Mouse (Mus musculus) heart, postnatal 25 days (tissue): ENCODE results near the gene Myl12a. TPM values are rescaled to one million over a fixed set of nuclear protein-coding genes. Genes with fewer than 3 reads are reported as not detected.
A peak's percentile ranks its signal among the peaks of the same experiment; 100 is the strongest.
"Not testable (repeated sequence)": the region's sequence is repeated elsewhere in the genome, so short reads cannot be mapped to it uniquely, and the experiment has no call there.

Source experiments
- DNase-seq: peaks from one replicate; pipeline ENCODE4 v3.0.0; 2022; ENCODE audit warnings: low spot score
- intact Hi-C: fragments of 180-260 bp; cut with DNase I; formaldehyde crosslinking; loops from one replicate; pipeline ENCODE4 v1.15.1; 2025
- total RNA-seq, 2 experiments: library from RNA; stranded (reverse); gene quantifications; 2 replicates each; pipeline ENCODE4 v1.2.3; 2021

The Myl12a gene
- total RNA-seq, 2 experiments from 2014 or later: 944 to 988 TPM

- intact Hi-C loops: no loop called here
- DNase-seq: no peak
Observed at GRCm38 (mm10) chr17:70991706-70992625, 10.7 kb downstream of the Myl12a start.

GRCm38 (mm10) chr17:70990403-70991303 is 12.0 kb downstream of the Myl12a start:
- peak; percentile 77 for DNase-seq
- intact Hi-C loops: no loop called here

GRCm38 (mm10) chr17:70989991-70990390 is 12.7 kb downstream of the Myl12a start:
- intact Hi-C loops: loop anchor here (5.0 kb wide), 2 partner anchors 143 to 197 kb away; no protein-coding TSS in a partner anchor
- DNase-seq: no peak

GRCm38 (mm10) chr17:70989430-70989829 is 13.2 kb downstream of the Myl12a start:
- intact Hi-C loops: loop anchor here (5.0 kb wide), 2 partner anchors 142 to 198 kb away; no protein-coding TSS in a partner anchor
- no peak for DNase-seq

GRCm38 (mm10) chr17:70988337-70988767 is 14.3 kb downstream of the Myl12a start:
- intact Hi-C loops: loop anchor here (5.0 kb wide), 2 partner anchors 141 to 199 kb away; no protein-coding TSS in a partner anchor
- DNase-seq: no peak

GRCm38 (mm10) chr17:70986831-70987660 is 15.6 kb downstream of the Myl12a start:
- intact Hi-C loops: loop anchor here (5.0 kb wide), 2 partner anchors 140 to 200 kb away; no protein-coding TSS in a partner anchor
- DNase-seq: no peak

- no peak for DNase-seq
- intact Hi-C loops: loop anchor here (5.0 kb wide), 2 partner anchors 139 to 201 kb away; no protein-coding TSS in a partner anchor
Observed at GRCm38 (mm10) chr17:70986355-70986740, 16.3 kb downstream of the Myl12a start.

GRCm38 (mm10) chr17:70985501-70986354 is 16.9 kb downstream of the Myl12a start:
- intact Hi-C loops: loop anchor here (5.0 kb wide), 2 partner anchors 138 to 202 kb away; no protein-coding TSS in a partner anchor
- DNase-seq: no peak

- DNase-seq: no peak
- intact Hi-C loops: loop anchor here (5.0 to 10.0 kb wide), 2 partner anchors 218 to 455 kb away; no protein-coding TSS in a partner anchor
Observed at GRCm38 (mm10) chr17:70979345-70980223, 23.1 kb downstream of the Myl12a start.

GRCm38 (mm10) chr17:70977799-70978198 is 24.9 kb downstream of the Myl12a start:
- intact Hi-C loops: loop anchor here (10.0 kb wide), 1 partner anchor 453 kb away; no protein-coding TSS in a partner anchor
- no peak for DNase-seq

- intact Hi-C loops: loop anchor here (10.0 kb wide), 1 partner anchor 449 kb away; no protein-coding TSS in a partner anchor
- DNase-seq: not testable (repeated sequence)
Observed at GRCm38 (mm10) chr17:70974065-70974464, 28.6 kb downstream of the Myl12a start.

GRCm38 (mm10) chr17:70973398-70973797 is 29.3 kb downstream of the Myl12a start:
- no peak for DNase-seq
- intact Hi-C loops: loop anchor here (10.0 kb wide), 1 partner anchor 449 kb away; no protein-coding TSS in a partner anchor

GRCm38 (mm10) chr17:70971206-70971605 is 31.5 kb downstream of the Myl12a start:
- intact Hi-C loops: loop anchor here (10.0 kb wide), 1 partner anchor 446 kb away; no protein-coding TSS in a partner anchor
- no peak for DNase-seq

GRCm38 (mm10) chr17:70968606-70969191 is 34.0 kb downstream of the Myl12a start:
- no peak for DNase-seq
- intact Hi-C loops: loop anchor here (1.0 to 5.0 kb wide), 6 partner anchors 36 to 536 kb away; no protein-coding TSS in a partner anchor

- intact Hi-C loops: loop anchor here (1.0 to 5.0 kb wide), 6 partner anchors 35 to 535 kb away; no protein-coding TSS in a partner anchor
- no peak for DNase-seq
Observed at GRCm38 (mm10) chr17:70967646-70968045, 35.0 kb downstream of the Myl12a start.

GRCm38 (mm10) chr17:70967191-70967590 is 35.5 kb downstream of the Myl12a start:
- DNase-seq: no peak
- intact Hi-C loops: loop anchor here (5.0 kb wide), 3 partner anchors 35 to 535 kb away; no protein-coding TSS in a partner anchor
